Mouse (Mus musculus) activated CD4-positive, CD25-positive, alpha-beta regulatory T cell, adult 9 weeks (primary cell): Measurements from ENCODE around the gene Olfr125. TPM values are rescaled to one million over a fixed set of nuclear protein-coding genes. Genes with fewer than 3 reads are reported as not detected.

Source experiments
- polyA plus RNA-seq: library from polyadenylated mRNA; unstranded; fragments of 100-300 nt; shearing (Covaris generic); gene quantifications from one replicate; pipeline ENCODE4 v1.2.1, GENCODE M21; 2017

The Olfr125 gene
- polyA plus RNA-seq, result not detected

GRCm38 (mm10) chr17:37832649-37833048, at the start of gene Olfr125:
Gene Olfr125, plus strand, starts transcription at chr17:37832949.

DNA sequence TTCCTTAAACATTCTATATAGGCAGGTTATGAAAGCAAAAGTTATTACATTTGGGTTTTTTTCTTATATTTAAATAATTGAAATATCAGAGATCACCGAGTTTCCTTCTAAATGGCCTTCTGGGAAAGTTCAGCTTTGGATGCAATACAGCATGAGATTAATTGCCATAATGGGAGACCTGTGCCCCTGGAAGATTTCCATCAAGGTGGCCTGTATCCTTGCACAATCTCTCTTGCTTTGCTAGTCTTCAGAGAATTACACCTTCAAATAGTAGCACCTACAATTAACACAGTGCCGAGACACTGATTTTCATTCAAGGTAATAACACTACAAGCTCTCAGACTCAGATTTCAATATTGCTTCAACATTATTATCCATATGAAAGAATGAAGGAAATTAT, 39.5 kb upstream of the Olfr125 start, which contains the start of gene Olfr123:
Olfr123 (plus strand) TSS at position 301 of the 400 bp plus-strand sequence.

DNA sequence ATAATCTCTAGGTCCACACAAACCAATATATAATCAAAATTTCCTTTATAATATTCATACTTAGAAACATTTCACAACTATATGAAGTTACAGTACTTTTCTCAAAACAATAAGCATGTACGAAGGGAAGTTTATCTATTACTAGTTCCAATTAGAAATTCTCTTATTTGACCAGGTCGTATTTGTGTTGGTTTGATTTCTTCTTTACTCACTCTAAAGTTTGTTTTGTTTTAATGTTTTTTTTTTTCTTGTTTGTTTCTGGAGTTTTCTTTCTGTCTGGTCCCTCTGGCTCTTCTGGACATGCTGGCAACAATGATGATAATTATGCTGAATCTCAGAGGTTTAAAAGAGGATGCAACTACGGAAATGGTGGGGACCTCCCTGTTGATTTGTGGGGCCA, 33.2 kb upstream of the Olfr125 start, which contains the start of gene Olfr124:
Olfr124 (plus strand) TSS at position 301 of the 400 bp plus-strand sequence.

GRCm38 (mm10) chr17:37847183-37847582, 14.4 kb downstream of the Olfr125 start, which contains the start of gene Olfr126:
Gene Olfr126, plus strand, starts transcription at chr17:37847483.

Other genes starting within 250 kb of the Olfr125 start
- not detected for gene Olfr114, start 240.2 kb upstream of the Olfr125 start, polyA plus RNA-seq
- gene Olfr115, start 205.8 kb upstream of the Olfr125 start, polyA plus RNA-seq, result not detected
- gene Olfr116, start 205.8 kb upstream of the Olfr125 start, polyA plus RNA-seq, result not detected
- gene Olfr117, start 169.2 kb upstream of the Olfr125 start, polyA plus RNA-seq, result not detected
- gene Olfr118, start 166.0 kb upstream of the Olfr125 start, polyA plus RNA-seq, result not detected
- gene Olfr119, start 136.4 kb upstream of the Olfr125 start, polyA plus RNA-seq, result not detected
- gene Olfr120, start 111.1 kb upstream of the Olfr125 start, polyA plus RNA-seq, result not detected
- gene Olfr121, start 84.1 kb upstream of the Olfr125 start, polyA plus RNA-seq, result not detected
- not detected for gene Olfr122, start 64.3 kb upstream of the Olfr125 start, polyA plus RNA-seq
- gene Olfr123, start 39.4 kb upstream of the Olfr125 start, polyA plus RNA-seq, result not detected
- gene Olfr124, start 33.1 kb upstream of the Olfr125 start, polyA plus RNA-seq, result not detected
- not detected for gene Olfr126, start 14.5 kb downstream of the Olfr125 start, polyA plus RNA-seq
- gene Olfr127, start 67.5 kb downstream of the Olfr125 start, polyA plus RNA-seq, result not detected
- not detected for gene Olfr128, start 87.6 kb downstream of the Olfr125 start, polyA plus RNA-seq
- not detected for gene Olfr761, start 120.1 kb downstream of the Olfr125 start, polyA plus RNA-seq
- gene Olfr129, start 227.1 kb downstream of the Olfr125 start, polyA plus RNA-seq, result not detected
- gene Olfr130, start 231.0 kb downstream of the Olfr125 start, polyA plus RNA-seq, result not detected